Mouse (Mus musculus) kidney, adult 2 months (tissue): Measurements from ENCODE around the gene Capn10. TPM values are rescaled to one million over a fixed set of nuclear protein-coding genes. Genes with fewer than 3 reads are reported as not detected.

ENCODE experiments used
- DNase-seq: peaks from one replicate; pipeline ENCODE4 v3.0.0; 2021
- H3K27ac ChIP-seq: fragments of 200-500 bp; 2 replicates; pipeline ENCODE4 v1.5.1; 2012; ENCODE audit warnings: low read depth, low read length, control low read depth, inconsistent platforms; ENCODE audit not compliant: insufficient read depth
- H3K27me3 ChIP-seq: fragments of 200-500 bp; replicated peaks from 2 replicates; pipeline ENCODE4 v1.6.1; 2012; ENCODE audit warnings: mild to moderate bottlenecking, moderate library complexity, low read length, inconsistent platforms; ENCODE audit not compliant: control insufficient read depth, insufficient read depth
- H3K36me3 ChIP-seq: fragments of 200-500 bp; 2 replicates; pipeline ENCODE4 v1.6.1; 2012; ENCODE audit warnings: mild to moderate bottlenecking, moderate library complexity, low read length, inconsistent platforms; ENCODE audit not compliant: control insufficient read depth, insufficient read depth
- H3K4me1 ChIP-seq: fragments of 200-500 bp; 2 replicates; pipeline ENCODE4 v1.6.1; 2011; ENCODE audit warnings: low read length; ENCODE audit not compliant: control insufficient read depth, insufficient read depth
- H3K4me3 ChIP-seq: fragments of 200-500 bp; 2 replicates; pipeline ENCODE4 v1.5.1; 2011; ENCODE audit warnings: mild to moderate bottlenecking, low read depth, low read length, control low read depth; ENCODE audit not compliant: insufficient read depth
- CTCF ChIP-seq: fragments of 200-500 bp; conservative IDR thresholded peaks from 2 replicates; pipeline ENCODE4 v1.5.1; 2011; ENCODE audit warnings: low read depth, mild to moderate bottlenecking, control low read depth, low read length, moderate library complexity, mixed read lengths; ENCODE audit not compliant: insufficient read depth, insufficient read length
- POLR2A ChIP-seq: fragments of 200-500 bp; IDR thresholded peaks from one replicate; pipeline ENCODE4 v1.6.1; 2011; ENCODE audit warnings: low read depth, low read length, control low read depth
- WGBS: fragments of 180-500 bp; shearing (Covaris S2); methylation state at CpG from one replicate; pipeline ENCODE4 v1.1.7; 2018; 5-methylcytosine and 5-hydroxymethylcytosine counted together
- polyA plus RNA-seq: library from polyadenylated mRNA; depleted of rRNA; stranded (reverse); fragments of >200 nt; gene quantifications from 2 replicates; pipeline ENCODE4 v1.2.3, GENCODE M21; 2012

The Capn10 gene
- polyA plus RNA-seq, 1 experiment: 38.9 TPM

GRCm38 (mm10) chr1:92978645-92979044 is 44.5 kb downstream of the Capn10 start:
- H3K27ac ChIP-seq: no peak overlapping the region
- DNase-seq: no peak
- no peaks in the 10 kb centered on the region for H3K27me3 ChIP-seq
- H3K36me3 ChIP-seq: no peaks in the 10 kb centered on the region
- no peaks in the 10 kb centered on the region for H3K4me1 ChIP-seq
- WGBS: 57% methylated on average over 7 of the region's 7 CpGs
- TF ChIP-seq POLR2A (no peak), CTCF (no peak)
- H3K4me3 ChIP-seq: no peak overlapping the region

- no peak for TF ChIP-seq CTCF
- TF ChIP-seq POLR2A: no peak
- Histone ChIP-seq H3K36me3 (no peaks in the 10 kb centered on the region), H3K27me3 (no peaks in the 10 kb centered on the region), H3K4me1 (no peaks in the 10 kb centered on the region), H3K27ac (no peak overlapping the region), H3K4me3 (no peak overlapping the region)
- 46% methylated on average over 11 of the region's 11 CpGs for WGBS
- DNase-seq: no peak
These were observed 45.0 kb downstream of the Capn10 start for GRCm38 (mm10) chr1:92979073-92979602.

GRCm38 (mm10) chr1:92981056-92981845 is 47.1 kb downstream of the Capn10 start:
- WGBS: 71% methylated on average over 7 of the region's 7 CpGs
- Histone ChIP-seq H3K4me1 (no peaks in the 10 kb centered on the region), H3K27ac (peak overlapping the region; percentile 27), H3K36me3 (no peaks in the 10 kb centered on the region), H3K27me3 (no peaks in the 10 kb centered on the region), H3K4me3 (no peak overlapping the region)
- TF ChIP-seq POLR2A (no peak), CTCF (no peak)
- peak; percentile 85 for DNase-seq

GRCm38 (mm10) chr1:92982931-92983605 is 48.9 kb downstream of the Capn10 start:
- Histone ChIP-seq H3K27ac (no peak overlapping the region), H3K36me3 (no peaks in the 10 kb centered on the region), H3K4me3 (no peak overlapping the region), H3K4me1 (no peaks in the 10 kb centered on the region), H3K27me3 (no peaks in the 10 kb centered on the region)
- DNase-seq: no peak
- 95% methylated on average over 17 of the region's 17 CpGs for WGBS
- no peak for TF ChIP-seq CTCF
- no peak for TF ChIP-seq POLR2A

- Histone ChIP-seq H3K27me3 (no peaks in the 10 kb centered on the region), H3K36me3 (no peaks in the 10 kb centered on the region), H3K4me1 (no peaks in the 10 kb centered on the region), H3K27ac (no peak overlapping the region), H3K4me3 (no peak overlapping the region)
- 93% methylated on average over 5 of the region's 5 CpGs for WGBS
- no peak for DNase-seq
- no peak for TF ChIP-seq POLR2A
- TF ChIP-seq CTCF: no peak
These were observed 50.8 kb downstream of the Capn10 start for GRCm38 (mm10) chr1:92984999-92985398.

GRCm38 (mm10) chr1:92988894-92989293 is 54.7 kb downstream of the Capn10 start:
- no peak overlapping the region for H3K27ac ChIP-seq
- TF ChIP-seq CTCF (no peak), POLR2A (no peak)
- H3K27me3 ChIP-seq: no peaks in the 10 kb centered on the region
- no peaks in the 10 kb centered on the region for H3K36me3 ChIP-seq
- no peak overlapping the region for H3K4me3 ChIP-seq
- no peaks in the 10 kb centered on the region for H3K4me1 ChIP-seq
- DNase-seq: no peak
- 76% methylated on average over 4 of the region's 4 CpGs for WGBS

GRCm38 (mm10) chr1:92989891-92990290 is 55.7 kb downstream of the Capn10 start:
- Histone ChIP-seq H3K27me3 (no peaks in the 10 kb centered on the region), H3K4me3 (no peak overlapping the region), H3K36me3 (no peaks in the 10 kb centered on the region), H3K4me1 (no peaks in the 10 kb centered on the region), H3K27ac (no peak overlapping the region)
- WGBS: 57% methylated on average over 4 of the region's 4 CpGs
- DNase-seq: no peak
- TF ChIP-seq CTCF (no peak), POLR2A (no peak)
